11 mouse cellular contexts compared by ENCODE assay signal in genomic region chr4:105184924-105185323, GRCm38 (mm10).
"Had no signal": no experiment of that assay in that cellular context is flagged by ENCODE, and none has a peak within 500 bp of the region (broad histone marks: within the 10 kb centered on the region; RNA-seq: fewer than 3 reads in every experiment).

No protein-coding gene starts in this region.

- H3K27ac ChIP-seq: kidney, postnatal 0 days; limb, embryonic 13.5 days; liver, embryonic 13.5 days; neural tube, embryonic 12.5 days had no signal

- H3K36me3 ChIP-seq: liver, embryonic 13.5 days; neural tube, embryonic 12.5 days had no signal

- DNase-seq: kidney, adult 8-10 months; kidney, postnatal 36 days; left cerebral cortex, postnatal 4 days; liver, embryonic 13.5 days; lung, adult 18-20 months; midbrain, embryonic 14.5 days; thymus, adult 18-20 months; thymus, postnatal 25 days had no signal

- H3K4me3 ChIP-seq: limb, embryonic 13.5 days; liver, embryonic 13.5 days; neural tube, embryonic 12.5 days had no signal

- H3K9me3 ChIP-seq: limb, embryonic 13.5 days; liver, embryonic 13.5 days; neural tube, embryonic 12.5 days had no signal

- H3K4me2 ChIP-seq: limb, embryonic 13.5 days; liver, embryonic 13.5 days; neural tube, embryonic 12.5 days had no signal

- H3K27me3 ChIP-seq: limb, embryonic 13.5 days; liver, embryonic 13.5 days; neural tube, embryonic 12.5 days had no signal

- H3K9ac ChIP-seq: limb, embryonic 13.5 days; liver, embryonic 13.5 days; neural tube, embryonic 12.5 days had no signal
